Mouse (Mus musculus): ENCODE results near the gene Runx1. TPM values are rescaled to one million over a fixed set of nuclear protein-coding genes. Genes with fewer than 3 reads are reported as not detected.
A peak's percentile ranks its signal among the peaks of the same experiment; 100 is the strongest.

The Runx1 gene
- polyA plus RNA-seq, 1 experiment from 2014 or later = 3.0 TPM

- Histone ChIP-seq H3K36me3 (replicated peaks) (no peaks in the 10 kb centered on the region), H3K4me1 (peaks cover 20% of the 10 kb centered on the region; the same call in 1 of the 2 replicates), H3K27ac (replicated peaks) (no peak overlapping the region), H3K9me3 (no peaks in the 10 kb centered on the region), H3K27me3 (replicated peaks; ENCODE audit: low read depth, poor library complexity, severe bottlenecking) (no peaks in the 10 kb centered on the region; the same call in 1 of the 2 replicates), H3K4me3 (no peak overlapping the region)
- WGBS = 86% methylated on average over 4 of the region's 4 CpGs
- DNase-seq (ENCODE audit: low spot score) = no peak
Measured at GRCm38 (mm10) chr16:92757564-92757963, 68.4 kb downstream of the Runx1 start.

- no peaks in the 10 kb centered on the region for H3K27me3 ChIP-seq (replicated peaks; ENCODE audit: low read depth, poor library complexity, severe bottlenecking)
- no peaks in the 10 kb centered on the region for H3K36me3 ChIP-seq (replicated peaks)
- H3K9me3 ChIP-seq = no peaks in the 10 kb centered on the region
- no peak for DNase-seq (ENCODE audit: low spot score)
- 85% methylated on average over 3 of the region's 3 CpGs for WGBS
- no peak overlapping the region for H3K4me3 ChIP-seq
- H3K4me1 ChIP-seq = peaks cover 21% of the 10 kb centered on the region; the same call in 1 of the 2 replicates
- no peak overlapping the region for H3K27ac ChIP-seq (replicated peaks)
Measured at GRCm38 (mm10) chr16:92753944-92754343, 72.0 kb downstream of the Runx1 start.

GRCm38 (mm10) chr16:92753139-92753538 is 72.8 kb downstream of the Runx1 start:
- no peaks in the 10 kb centered on the region for H3K27me3 ChIP-seq (replicated peaks; ENCODE audit: low read depth, poor library complexity, severe bottlenecking)
- H3K36me3 ChIP-seq (replicated peaks) = no peaks in the 10 kb centered on the region
- H3K4me1 ChIP-seq = peaks cover 21% of the 10 kb centered on the region; the same call in 1 of the 2 replicates
- no peaks in the 10 kb centered on the region for H3K9me3 ChIP-seq
- DNase-seq (ENCODE audit: low spot score) = no peak
- 87% methylated on average over 8 of the region's 8 CpGs for WGBS
- H3K27ac ChIP-seq (replicated peaks) = no peak overlapping the region; the same call in 1 of the 2 replicates
- no peak overlapping the region for H3K4me3 ChIP-seq

GRCm38 (mm10) chr16:92748272-92748671 is 77.7 kb downstream of the Runx1 start:
- no peak for DNase-seq (ENCODE audit: low spot score)
- no peak overlapping the region for H3K27ac ChIP-seq (replicated peaks)
- no peaks in the 10 kb centered on the region for H3K36me3 ChIP-seq (replicated peaks)
- WGBS = 80% methylated on average over 1 of the region's 1 CpGs
- 0 out of 2 replicates have a peak, but pooled peaks cover 4% of the 10 kb centered on the region for H3K27me3 ChIP-seq (replicated peaks; ENCODE audit: low read depth, poor library complexity, severe bottlenecking)
- H3K9me3 ChIP-seq = no peaks in the 10 kb centered on the region
- peaks cover 17% of the 10 kb centered on the region for H3K4me1 ChIP-seq
- H3K4me3 ChIP-seq = no peak overlapping the region

- H3K36me3 ChIP-seq (replicated peaks) = no peaks in the 10 kb centered on the region
- 85% methylated on average over 2 of the region's 2 CpGs for WGBS
- peaks cover 10% of the 10 kb centered on the region for H3K4me1 ChIP-seq
- H3K4me3 ChIP-seq = no peak overlapping the region
- no peak overlapping the region for H3K27ac ChIP-seq (replicated peaks)
- DNase-seq (ENCODE audit: low spot score) = no peak
- peaks cover 9% of the 10 kb centered on the region; the same call in 1 of the 2 replicates for H3K27me3 ChIP-seq (replicated peaks; ENCODE audit: low read depth, poor library complexity, severe bottlenecking)
- H3K9me3 ChIP-seq = no peaks in the 10 kb centered on the region
Measured at GRCm38 (mm10) chr16:92747062-92747461, 78.9 kb downstream of the Runx1 start.

GRCm38 (mm10) chr16:92745239-92745638 is 80.7 kb downstream of the Runx1 start:
- 78% methylated on average over 3 of the region's 3 CpGs for WGBS
- H3K4me3 ChIP-seq = no peak overlapping the region
- H3K27ac ChIP-seq (replicated peaks) = no peak overlapping the region
- no peaks in the 10 kb centered on the region for H3K36me3 ChIP-seq (replicated peaks)
- H3K27me3 ChIP-seq (replicated peaks; ENCODE audit: low read depth, poor library complexity, severe bottlenecking) = peaks cover 9% of the 10 kb centered on the region; the same call in 1 of the 2 replicates
- H3K4me1 ChIP-seq = peaks cover 15% of the 10 kb centered on the region
- no peaks in the 10 kb centered on the region for H3K9me3 ChIP-seq
- no peak for DNase-seq (ENCODE audit: low spot score)

GRCm38 (mm10) chr16:92744172-92744777 is 81.7 kb downstream of the Runx1 start:
- Histone ChIP-seq H3K9me3 (no peaks in the 10 kb centered on the region), H3K36me3 (replicated peaks) (no peaks in the 10 kb centered on the region), H3K27me3 (replicated peaks; ENCODE audit: low read depth, poor library complexity, severe bottlenecking) (peaks cover 9% of the 10 kb centered on the region; the same call in 1 of the 2 replicates), H3K4me1 (peaks cover 20% of the 10 kb centered on the region), H3K4me3 (no peak overlapping the region), H3K27ac (replicated peaks) (no peak overlapping the region; the same call in 1 of the 2 replicates)
- DNase-seq (ENCODE audit: low spot score) = no peak
- 66% methylated on average over 12 of the region's 12 CpGs for WGBS

- no peak for DNase-seq (ENCODE audit: low spot score)
- Histone ChIP-seq H3K9me3 (no peaks in the 10 kb centered on the region), H3K4me1 (peaks cover 24% of the 10 kb centered on the region), H3K27me3 (replicated peaks; ENCODE audit: low read depth, poor library complexity, severe bottlenecking) (peaks cover 9% of the 10 kb centered on the region; the same call in 1 of the 2 replicates), H3K36me3 (replicated peaks) (no peaks in the 10 kb centered on the region), H3K27ac (replicated peaks) (no peak overlapping the region; the same call in 1 of the 2 replicates), H3K4me3 (no peak overlapping the region)
- 78% methylated on average over 4 of the region's 4 CpGs for WGBS
Measured at GRCm38 (mm10) chr16:92743755-92744154, 82.2 kb downstream of the Runx1 start.

GRCm38 (mm10) chr16:92741342-92741741 is 84.6 kb downstream of the Runx1 start:
- H3K4me1 ChIP-seq = peaks cover 33% of the 10 kb centered on the region
- no peaks in the 10 kb centered on the region for H3K9me3 ChIP-seq
- 0 out of 2 replicates have a peak overlapping the region, but pooled peaks have one; percentile 7 for H3K27ac ChIP-seq (replicated peaks)
- no peak for DNase-seq (ENCODE audit: low spot score)
- H3K36me3 ChIP-seq (replicated peaks) = no peaks in the 10 kb centered on the region
- H3K4me3 ChIP-seq = no peak overlapping the region
- H3K27me3 ChIP-seq (replicated peaks; ENCODE audit: low read depth, poor library complexity, severe bottlenecking) = peaks cover 9% of the 10 kb centered on the region; the same call in 1 of the 2 replicates
- WGBS = 93% methylated on average over 8 of the region's 8 CpGs

GRCm38 (mm10) chr16:92740541-92740940 is 85.4 kb downstream of the Runx1 start:
- H3K27me3 ChIP-seq (replicated peaks; ENCODE audit: low read depth, poor library complexity, severe bottlenecking) = peaks cover 9% of the 10 kb centered on the region; the same call in 1 of the 2 replicates
- DNase-seq (ENCODE audit: low spot score) = no peak
- H3K4me3 ChIP-seq = no peak overlapping the region
- H3K9me3 ChIP-seq = no peaks in the 10 kb centered on the region
- H3K27ac ChIP-seq (replicated peaks) = no peak overlapping the region
- H3K4me1 ChIP-seq = peaks cover 33% of the 10 kb centered on the region
- H3K36me3 ChIP-seq (replicated peaks) = no peaks in the 10 kb centered on the region
- 59% methylated on average over 9 of the region's 9 CpGs for WGBS

- H3K27ac ChIP-seq (replicated peaks) = peak overlapping the region; percentile 19; the same call in 1 of the 2 replicates
- DNase-seq (ENCODE audit: low spot score) = no peak
- peaks cover 32% of the 10 kb centered on the region for H3K4me1 ChIP-seq
- H3K4me3 ChIP-seq = no peak overlapping the region
- peaks cover 9% of the 10 kb centered on the region; the same call in 1 of the 2 replicates for H3K27me3 ChIP-seq (replicated peaks; ENCODE audit: low read depth, poor library complexity, severe bottlenecking)
- WGBS = 56% methylated on average over 12 of the region's 12 CpGs
- no peaks in the 10 kb centered on the region for H3K36me3 ChIP-seq (replicated peaks)
- H3K9me3 ChIP-seq = no peaks in the 10 kb centered on the region
Measured at GRCm38 (mm10) chr16:92739997-92740396, 86.0 kb downstream of the Runx1 start.

GRCm38 (mm10) chr16:92739071-92739793 is 86.7 kb downstream of the Runx1 start:
- H3K36me3 ChIP-seq (replicated peaks) = no peaks in the 10 kb centered on the region
- DNase-seq (ENCODE audit: low spot score) = peak; percentile 39
- 60% methylated on average over 7 of the region's 7 CpGs for WGBS
- H3K4me1 ChIP-seq = peaks cover 30% of the 10 kb centered on the region
- peaks cover 9% of the 10 kb centered on the region; the same call in 1 of the 2 replicates for H3K27me3 ChIP-seq (replicated peaks; ENCODE audit: low read depth, poor library complexity, severe bottlenecking)
- no peak overlapping the region for H3K4me3 ChIP-seq
- no peak overlapping the region for H3K27ac ChIP-seq (replicated peaks)
- no peaks in the 10 kb centered on the region for H3K9me3 ChIP-seq
